Mouse (Mus musculus): Measurements from ENCODE around the gene Ceacam3.
"Not testable (repeated sequence)": the region's sequence is repeated elsewhere in the genome, so short reads cannot be mapped to it uniquely, and the experiment has no call there.

Ceacam3 gene

DNA sequence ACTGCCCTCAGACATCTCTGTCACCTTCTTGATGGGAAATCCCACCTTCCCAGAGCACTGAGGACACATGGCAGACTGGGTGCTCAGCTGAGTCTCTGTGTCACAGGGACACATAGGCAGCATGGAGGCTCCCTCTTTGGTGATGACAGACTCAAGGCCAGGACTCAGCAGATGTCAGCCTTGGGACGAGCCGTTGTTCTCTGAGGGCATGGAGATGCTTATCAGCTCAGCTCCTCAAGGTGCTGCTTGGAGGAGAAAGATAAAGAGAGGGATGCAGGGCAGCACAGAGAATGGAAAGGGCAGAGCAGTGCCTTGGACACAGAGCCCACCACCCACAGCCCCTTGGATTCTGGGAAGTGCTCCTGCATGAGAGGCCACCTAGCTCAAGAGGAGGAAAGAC lies at the start of gene Ceacam3:
Gene Ceacam3, plus strand, starts transcription at position 352 of the 400 bp plus-strand sequence.
- CTCF ChIA-PET, result no interaction called here

DNA sequence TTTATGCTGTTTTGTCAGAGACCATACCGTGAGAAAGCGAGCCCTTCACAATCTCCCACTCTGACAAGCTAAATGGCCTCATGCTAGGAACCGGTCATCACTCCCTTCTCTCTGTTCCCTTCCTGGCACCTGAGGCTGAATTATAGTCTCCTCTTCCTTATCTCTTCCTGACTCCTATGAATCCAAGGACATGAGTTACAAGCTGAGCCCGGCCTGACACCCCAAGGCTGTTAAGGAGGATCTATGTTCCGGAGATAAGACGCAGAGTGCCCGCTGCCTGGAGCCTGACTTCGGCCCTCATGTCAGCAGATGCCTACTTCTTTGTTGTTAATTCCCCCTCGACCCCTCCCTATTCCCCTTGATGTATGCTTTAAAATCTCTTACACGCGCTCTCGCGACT lies 48.5 kb upstream of the Ceacam3 start:
- CTCF ChIA-PET, result not testable (repeated sequence)

DNA sequence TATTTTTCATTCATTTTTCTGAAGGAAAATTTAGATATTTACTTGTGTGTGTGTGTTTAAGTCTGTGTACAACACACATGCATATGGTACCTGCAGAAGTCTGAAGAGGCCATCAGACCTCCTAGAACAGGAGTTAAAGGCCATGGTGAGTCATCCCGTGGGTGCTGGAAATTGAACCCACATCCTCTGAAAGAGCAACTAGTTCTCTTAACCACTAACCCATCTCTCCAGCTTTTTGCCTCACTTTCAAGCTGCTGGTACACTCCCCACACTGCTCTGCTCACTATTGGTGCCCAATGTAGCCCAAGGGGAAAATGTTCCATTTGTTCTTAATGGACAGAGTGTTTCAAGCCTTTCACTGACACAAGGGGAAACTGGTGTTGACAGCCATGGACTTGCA lies 14.8 kb upstream of the Ceacam3 start:
- CTCF ChIA-PET, result no interaction called here

DNA sequence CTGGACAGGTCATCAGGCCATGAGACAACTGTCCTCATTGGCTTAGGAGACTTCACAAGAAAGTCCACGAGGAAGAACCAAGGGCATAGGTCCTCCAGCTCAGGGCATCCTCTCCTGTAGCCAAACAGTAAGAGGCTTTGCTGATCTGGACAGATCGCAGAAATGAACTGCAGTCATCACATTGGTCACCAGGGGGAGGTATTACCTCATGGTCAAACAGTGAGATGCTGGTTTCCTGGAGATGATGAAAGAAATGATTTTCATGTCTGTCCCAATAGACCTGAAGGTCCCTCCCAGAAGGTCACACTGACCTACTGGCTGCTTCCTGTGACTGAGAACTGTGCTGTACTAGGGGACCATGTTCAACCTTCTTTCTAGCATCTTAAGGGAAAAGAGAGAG lies 5.6 kb downstream of the Ceacam3 start:
- CTCF ChIA-PET, result no interaction called here

DNA sequence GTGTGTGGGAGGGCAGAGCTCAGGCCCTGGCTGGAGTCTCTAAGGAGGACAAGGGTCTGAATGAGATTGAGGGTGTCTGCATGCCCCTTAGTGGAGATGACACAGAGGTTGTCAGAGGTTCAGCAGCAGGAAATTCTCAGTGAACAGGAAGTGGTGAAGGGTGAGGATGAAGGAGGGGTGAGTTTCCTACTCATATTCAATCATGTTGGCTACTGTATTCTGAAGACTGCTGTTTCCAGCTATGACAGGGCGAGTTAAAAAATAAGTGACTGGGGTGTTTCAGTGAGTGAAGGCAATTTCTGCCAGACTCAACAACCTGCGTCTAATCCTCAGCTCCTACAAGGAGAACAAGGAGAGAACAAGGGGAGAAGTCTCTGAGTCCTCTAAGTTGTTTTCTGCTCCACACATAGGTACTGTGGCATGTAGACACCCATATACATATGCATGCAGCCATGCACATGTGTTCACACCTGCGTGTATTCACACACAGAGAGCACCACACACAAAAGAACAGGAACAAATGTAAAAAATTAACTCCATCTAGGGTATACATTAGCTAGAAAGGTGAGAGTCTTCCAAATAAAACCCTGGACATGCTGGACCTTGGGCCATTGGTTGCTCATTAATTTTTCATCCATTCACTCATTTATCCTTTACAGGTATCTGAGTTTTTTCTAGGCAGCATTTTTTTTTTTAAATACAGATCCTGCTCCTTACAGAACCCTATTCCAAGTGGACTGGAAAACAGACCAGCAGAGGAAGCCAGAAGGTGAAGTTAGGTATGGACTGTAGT lies 7.0 kb downstream of the Ceacam3 start:
- CTCF ChIA-PET, result no interaction called here

DNA sequence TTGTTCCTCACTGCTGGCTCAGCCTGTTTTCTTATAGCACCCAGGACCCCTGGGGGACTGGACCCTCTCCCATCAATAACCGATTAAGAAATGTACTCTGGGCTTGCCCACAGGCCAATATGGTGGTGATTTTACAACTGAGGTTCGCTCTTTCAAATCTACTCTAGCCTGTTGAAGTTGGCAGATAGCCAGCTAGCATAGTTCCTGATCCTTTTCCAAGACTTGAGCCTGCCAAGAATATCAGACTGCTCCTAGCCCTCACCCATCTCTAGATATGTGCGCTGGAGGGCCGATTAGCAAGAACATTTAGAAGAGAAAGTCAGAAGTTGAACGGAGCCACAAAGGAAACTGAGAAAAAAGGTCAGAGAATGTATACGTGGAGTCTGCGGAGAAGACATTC lies 8.9 kb downstream of the Ceacam3 start:
- CTCF ChIA-PET, result no interaction called here

DNA sequence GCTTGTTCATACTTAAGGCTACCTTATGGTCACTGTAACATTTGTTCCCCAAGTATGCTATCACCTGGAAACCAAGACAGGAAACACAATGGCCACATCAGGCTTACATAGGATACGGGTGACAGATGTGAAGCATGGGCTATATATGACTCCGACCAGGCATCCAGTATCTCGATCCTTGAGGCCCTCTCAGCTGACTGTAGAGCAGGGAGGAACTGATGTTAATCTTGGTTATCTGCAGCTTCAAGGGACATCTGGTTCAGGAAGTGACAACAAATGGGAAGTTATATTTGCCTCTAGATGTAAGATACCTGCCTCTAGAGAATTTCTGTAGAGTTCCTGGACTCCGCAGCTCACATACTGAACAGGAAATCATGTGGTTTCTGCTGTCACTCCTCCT lies 21.7 kb downstream of the Ceacam3 start:
- CTCF ChIA-PET, result no interaction called here

DNA sequence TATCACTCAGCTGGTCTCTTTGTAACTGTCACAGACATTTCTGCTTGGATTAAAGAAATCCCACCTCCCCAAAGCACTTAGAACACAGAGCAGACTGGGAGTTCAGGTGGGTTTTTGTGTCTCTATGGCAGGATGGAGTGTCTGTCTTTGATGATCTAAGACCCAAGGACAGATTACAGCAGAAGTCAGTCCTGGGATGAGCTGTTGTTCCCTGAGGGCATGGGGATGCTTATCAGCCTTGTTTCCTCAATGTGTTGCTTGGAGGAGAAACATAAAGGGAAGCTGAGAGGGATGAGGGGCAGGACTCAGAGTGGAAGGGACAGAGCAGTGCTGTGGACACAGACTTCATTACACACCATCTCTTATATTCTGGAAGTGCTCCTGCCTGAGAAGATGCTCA lies 53.1 kb downstream of the Ceacam3 start, which contains the start of gene Psg29:
Gene Psg29, plus strand, starts transcription at position 301 of the 400 bp plus-strand sequence.
- CTCF ChIA-PET, result no interaction called here

DNA sequence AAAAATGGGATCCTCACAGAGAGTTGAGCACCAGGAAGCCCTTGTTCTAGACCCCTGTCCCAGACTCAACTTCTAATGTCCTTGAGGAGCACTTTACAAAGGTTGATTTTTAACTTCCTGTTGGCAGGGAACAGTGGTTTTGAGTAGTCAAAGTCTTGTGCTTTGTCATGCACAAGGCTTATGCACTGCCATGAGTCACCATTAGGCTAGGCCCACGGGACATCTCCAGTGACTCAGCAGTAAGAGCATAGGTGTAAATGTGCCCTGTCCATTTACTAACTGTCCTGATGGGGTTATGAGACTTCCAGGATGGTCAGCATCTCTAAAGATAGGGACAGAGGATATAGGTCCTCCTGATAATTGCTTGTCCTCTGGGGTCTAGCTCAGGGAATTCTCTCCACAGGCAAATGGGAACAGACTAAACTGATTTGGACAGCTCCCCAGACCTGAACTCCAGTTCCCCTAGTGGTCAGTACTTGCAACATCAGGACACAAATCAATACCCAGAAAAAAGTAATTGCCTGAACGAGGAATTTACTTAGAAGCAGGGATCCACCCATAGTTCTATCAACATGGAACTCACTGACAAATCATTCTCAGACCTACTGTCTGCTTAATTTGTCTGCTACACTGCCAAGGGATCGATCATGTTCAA lies 55.6 kb downstream of the Ceacam3 start:
- CTCF ChIA-PET, result no interaction called here

All from spleen, embryonic (tissue).